Mouse (Mus musculus) embryo, embryonic 10 days (tissue): ENCODE measurements at regions not wholly inside any gene's neighbourhood (a gene's known extent, or its start where the extent isn't known, plus 50 kb on each side); places are given as distances from the start of the nearest gene placed in this dataset.

Experiments
- DNase-seq: peaks from one replicate; pipeline ENCODE4 v3.0.0-alpha.2; 2015; ENCODE audit warnings: low spot score

- DNase-seq = no peak
These were observed 205.2 kb downstream of the Gm11077 start for GRCm38 (mm10) chr6:140934286-140934685.

DNA sequence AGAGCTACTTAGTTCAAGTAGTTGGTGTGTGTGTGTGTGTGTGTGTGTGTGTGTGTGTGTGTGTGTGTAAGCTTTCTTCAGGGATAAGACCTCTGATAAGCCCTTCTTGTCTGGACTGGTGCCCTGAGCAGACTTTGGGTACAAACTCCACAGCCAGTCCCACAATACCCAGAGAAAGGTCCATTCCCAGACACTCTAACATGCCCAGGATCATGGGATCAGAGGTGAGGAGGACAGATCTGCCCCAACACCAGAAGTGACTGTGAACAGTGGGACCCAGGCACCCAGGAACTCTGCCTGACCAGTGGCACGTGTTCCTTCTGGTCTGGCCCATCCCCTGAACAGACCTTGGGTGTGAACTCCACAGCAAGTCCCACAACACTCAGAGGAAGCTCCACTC, 208.9 kb downstream of the Gm11077 start:
- no peak for DNase-seq

- no peak for DNase-seq
These were observed 217.6 kb downstream of the Gm11077 start for GRCm38 (mm10) chr6:140946720-140947119.

- DNase-seq = no peak
These were observed 221.4 kb downstream of the Gm11077 start for GRCm38 (mm10) chr6:140950483-140950882.

DNA sequence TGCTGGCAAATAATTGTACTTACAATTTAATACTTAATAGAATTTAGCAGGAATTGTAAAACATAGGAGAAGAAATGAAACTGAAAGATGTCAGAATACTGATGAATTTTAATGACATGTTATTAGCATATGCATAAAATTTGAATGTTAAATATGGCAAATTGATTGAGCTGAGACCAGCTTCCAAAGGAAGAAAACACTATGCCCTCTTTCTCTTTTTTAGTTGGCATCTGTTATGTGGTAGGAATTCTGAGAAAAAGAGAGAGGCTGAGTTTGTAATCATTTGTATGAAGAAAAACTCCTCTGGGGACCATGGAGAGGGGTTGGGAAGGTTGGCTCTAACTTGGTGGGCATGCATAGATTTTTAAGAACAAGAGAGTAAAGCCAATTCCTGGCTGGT, 224.2 kb downstream of the Gm11077 start:
- no peak for DNase-seq

GRCm38 (mm10) chr6:140953721-140954120, 224.6 kb downstream of the Gm11077 start:
- no peak for DNase-seq

GRCm38 (mm10) chr6:140955751-140956521, 226.9 kb downstream of the Gm11077 start:
- DNase-seq = no peak

DNA sequence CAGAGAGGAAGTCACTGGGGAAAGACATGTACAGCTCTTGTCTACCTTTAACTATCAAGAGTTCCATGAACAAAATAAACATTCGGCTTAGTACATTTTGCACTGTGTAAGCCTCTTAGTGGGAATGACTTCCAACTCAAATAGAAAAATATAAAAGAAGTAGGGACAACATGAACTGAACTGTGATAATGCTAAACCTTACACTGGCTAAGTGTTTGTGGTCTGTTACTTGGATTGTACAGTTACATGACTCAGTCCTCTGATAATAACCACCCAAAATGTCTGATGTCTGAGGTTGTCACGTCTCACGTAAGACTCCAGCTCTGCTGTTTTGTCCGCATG, 227.4 kb downstream of the Gm11077 start:
- no peak for DNase-seq

- DNase-seq = peak; percentile 12
These were observed 232.9 kb downstream of the Gm11077 start for GRCm38 (mm10) chr6:140961987-140962386.

- peak; percentile 69 for DNase-seq
These were observed 233.5 kb downstream of the Gm11077 start for GRCm38 (mm10) chr6:140962563-140962962.

- DNase-seq = no peak
These were observed 244.6 kb downstream of the Gm11077 start for GRCm38 (mm10) chr6:140973732-140974131.

- no peak for DNase-seq
These were observed 247.9 kb downstream of the Gm11077 start for GRCm38 (mm10) chr6:140976989-140977388.

DNA sequence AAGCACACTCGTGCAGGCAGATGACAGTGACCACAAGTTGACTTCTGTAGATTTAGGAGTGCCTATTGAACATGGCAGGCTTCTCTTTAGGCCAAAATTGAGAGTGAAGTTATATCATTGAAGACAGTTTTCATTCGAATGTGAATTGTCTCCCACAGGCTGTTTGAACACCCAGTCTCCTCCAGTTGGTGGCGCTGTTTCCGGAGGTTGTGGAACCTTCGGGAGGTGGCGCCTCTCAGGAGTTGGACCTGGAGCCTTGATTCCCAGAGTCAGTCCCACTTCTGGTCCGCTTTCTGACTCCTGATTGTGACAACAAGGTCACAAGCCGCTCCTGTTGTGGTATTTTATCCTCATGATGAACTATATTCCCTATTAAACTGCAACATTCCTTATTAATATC, 254.5 kb downstream of the Gm11077 start:
- DNase-seq = no peak

DNA sequence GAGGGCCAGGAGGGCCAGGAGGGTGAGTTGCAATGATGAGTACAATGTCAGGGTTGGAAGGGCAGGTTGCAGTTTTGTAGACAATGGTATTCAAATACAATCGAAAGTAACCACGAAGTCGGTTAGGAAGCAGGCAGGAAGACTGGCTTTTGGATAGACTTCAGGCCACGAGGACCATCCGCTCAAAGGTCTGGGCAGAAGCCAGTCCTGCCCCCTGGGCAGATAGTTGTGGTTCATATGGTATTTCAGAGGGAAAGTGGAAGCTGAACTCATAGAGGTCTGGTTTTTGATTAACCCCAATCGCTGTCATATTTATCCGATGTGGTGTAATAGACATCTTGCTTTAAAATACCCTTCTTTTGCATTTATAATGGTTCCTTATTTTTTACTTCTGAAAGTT, 255.2 kb downstream of the Gm11077 start:
- no peak for DNase-seq

DNA sequence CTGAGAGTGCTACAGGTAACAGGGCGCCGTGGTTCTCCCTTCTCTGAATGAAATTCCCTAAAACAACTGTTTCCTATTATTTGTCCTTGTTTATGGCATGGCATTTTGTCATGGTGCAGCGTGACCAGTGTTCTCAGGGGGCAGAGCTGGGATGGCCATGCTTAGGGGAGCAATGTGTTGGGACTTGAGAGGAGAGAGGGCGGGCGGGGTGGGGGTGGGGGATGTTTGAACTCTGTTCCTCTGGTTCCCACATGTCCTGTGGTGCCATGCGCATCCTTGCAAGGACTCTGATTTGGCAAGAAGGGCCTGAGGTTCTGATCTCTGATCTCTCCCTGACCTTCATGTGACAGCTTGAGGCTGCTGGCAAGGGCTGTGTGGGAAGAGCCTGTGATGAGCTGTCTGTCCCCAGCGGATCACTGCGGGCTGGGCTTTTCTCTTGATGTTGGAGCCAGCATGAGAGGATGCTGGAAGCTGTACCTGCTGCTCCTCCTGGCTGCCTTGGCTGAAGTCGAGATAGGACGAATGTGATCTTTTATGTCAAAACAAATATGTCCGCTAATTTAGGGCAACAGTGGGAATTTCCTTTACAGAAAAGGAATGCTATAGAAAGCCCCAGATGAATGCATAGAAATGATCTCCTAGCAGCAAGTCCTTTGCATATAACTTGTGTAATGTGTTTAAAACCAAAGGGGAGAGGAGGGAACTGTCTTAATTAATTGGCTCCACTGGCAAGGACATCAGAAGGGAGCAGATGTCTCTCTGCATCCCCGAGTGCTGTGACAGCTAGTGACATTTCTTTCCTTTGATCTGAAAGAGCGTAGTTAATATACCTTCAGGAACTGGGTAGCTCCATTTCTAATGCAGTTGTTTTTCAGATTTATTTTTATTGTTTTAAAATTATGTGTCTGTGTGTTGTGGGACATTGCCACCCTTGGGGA, 255.2 kb upstream of the Pde3a start:
- peak; percentile 17 for DNase-seq

GRCm38 (mm10) chr6:140995340-140996135, 253.5 kb upstream of the Pde3a start:
- peak; percentile 28 for DNase-seq

DNA sequence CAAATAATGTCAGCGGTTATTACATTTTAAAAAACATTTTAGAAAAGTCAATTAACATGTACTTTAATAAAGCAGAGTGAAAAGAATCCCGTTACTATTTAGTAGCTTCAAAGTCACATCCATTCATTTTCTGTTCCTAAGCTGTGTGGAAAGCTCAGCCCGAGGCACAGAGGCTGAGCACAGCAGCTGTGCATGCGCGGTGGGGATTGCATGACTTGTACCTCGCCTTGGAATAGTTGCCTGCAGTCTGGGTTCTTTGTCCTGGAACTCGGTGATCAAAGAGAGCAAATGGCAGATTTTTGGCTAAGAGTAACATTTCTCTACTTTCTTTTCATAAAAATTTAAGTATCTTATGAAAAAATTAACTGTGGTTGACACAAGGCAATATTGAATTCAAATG, 251.0 kb upstream of the Pde3a start:
- DNase-seq = no peak

DNA sequence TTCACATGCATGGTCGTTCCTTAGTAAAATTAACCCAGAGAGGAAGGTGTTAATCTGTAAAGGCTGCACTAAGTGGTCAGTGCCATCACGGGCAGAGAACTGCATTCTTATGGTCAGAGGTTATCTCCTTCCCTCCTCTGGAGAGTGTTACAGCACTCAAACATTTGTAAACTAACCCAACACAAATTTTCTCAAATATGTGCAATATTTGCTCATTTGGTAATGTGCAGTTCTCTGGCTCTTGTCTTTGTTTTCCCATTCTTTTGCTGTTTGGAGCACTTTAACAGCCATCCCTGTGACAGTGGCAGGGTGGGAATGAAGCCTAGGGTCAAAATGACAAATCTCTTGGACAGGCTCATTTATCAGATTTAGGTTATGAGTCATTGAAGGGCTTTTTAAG, 248.5 kb upstream of the Pde3a start:
- no peak for DNase-seq

- no peak for DNase-seq
These were observed 247.8 kb upstream of the Pde3a start for GRCm38 (mm10) chr6:141001306-141001705.

GRCm38 (mm10) chr6:141015055-141015681, 233.9 kb upstream of the Pde3a start:
- DNase-seq = no peak

DNA sequence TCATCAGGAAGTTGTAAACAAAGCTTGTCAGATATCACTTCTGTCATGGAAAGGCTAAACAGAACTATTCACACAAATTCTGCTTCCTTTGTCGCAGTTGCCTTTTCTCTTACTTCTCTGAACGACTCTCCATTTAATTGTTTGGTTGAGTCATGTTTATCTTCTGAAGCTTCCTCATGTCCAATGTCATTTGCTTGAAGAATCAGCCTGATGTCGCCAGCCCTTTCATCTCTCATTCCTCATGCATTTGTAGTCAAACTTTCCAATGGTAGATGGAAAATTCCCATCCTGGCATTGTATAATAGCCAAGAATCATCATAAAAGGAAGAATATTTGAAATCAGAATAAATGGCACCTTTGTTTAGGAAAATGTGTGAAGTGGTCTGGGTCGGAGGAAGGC, 225.6 kb upstream of the Pde3a start:
- DNase-seq = no peak

DNA sequence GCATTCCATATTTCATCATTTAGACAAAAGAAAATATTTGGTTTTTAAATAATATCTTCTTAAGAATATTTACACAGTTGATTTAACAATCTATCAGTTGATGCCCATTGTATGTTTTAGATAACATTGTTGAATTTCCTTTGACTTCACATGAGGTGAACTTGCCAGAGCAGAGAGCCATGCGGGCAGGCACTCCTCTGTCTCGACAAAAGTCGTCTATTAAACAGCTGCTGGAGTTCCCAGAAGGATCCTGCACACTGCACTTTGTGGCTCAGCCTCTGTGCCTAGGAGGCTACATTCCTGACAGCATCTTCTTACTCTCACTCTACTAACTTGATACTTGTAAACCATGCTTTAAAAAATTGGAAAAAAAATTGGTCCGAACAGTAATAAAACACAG, 221.7 kb upstream of the Pde3a start:
- no peak for DNase-seq
